Comparison of ENCODE assay signal across 14 mouse cellular contexts in genomic region chrX:166172661-166173060, GRCm38 (mm10). TPM values are rescaled to one million over a fixed set of nuclear protein-coding genes. Genes with fewer than 3 reads are reported as not detected.
DNase-seq lines count a peak whose midpoint lies in the region; ATAC-seq and TF ChIP-seq lines count a peak whose summit lies in the region.
"Had no signal": no experiment of that assay in that cellular context is flagged by ENCODE, and none has a peak within 500 bp of the region (broad histone marks: within the 10 kb centered on the region; RNA-seq: fewer than 3 reads in every experiment).

No protein-coding gene starts in this region.

- no peaks in the 10 kb centered on the region for H3K36me3 ChIP-seq in neural tube, embryonic 13.5 days
- H3K36me3 ChIP-seq in neural tube, embryonic 15.5 days, result no peaks in the 10 kb centered on the region
- H3K36me3 ChIP-seq: embryonic facial prominence, embryonic 15.5 days; heart, embryonic 10.5 days; intestine, embryonic 15.5 days; limb, embryonic 15.5 days; midbrain, embryonic 15.5 days had no signal

- 56% methylated on average over 3 of the region's 3 CpGs for WGBS in neural tube, embryonic 13.5 days
- 58% methylated on average over 3 of the region's 3 CpGs for WGBS in neural tube, embryonic 15.5 days

- H3K9me3 ChIP-seq in neural tube, embryonic 13.5 days, result no peaks in the 10 kb centered on the region
- H3K9me3 ChIP-seq in neural tube, embryonic 15.5 days (replicated peaks), result no peaks in the 10 kb centered on the region
- H3K9me3 ChIP-seq: embryonic facial prominence, embryonic 15.5 days; heart, embryonic 10.5 days; intestine, embryonic 15.5 days; limb, embryonic 15.5 days; midbrain, embryonic 15.5 days had no signal

- no peak for TF ChIP-seq CTCF in layer of hippocampus, adult 2 months (conservative IDR thresholded peaks at IDR 0.05)
- no peak for TF ChIP-seq CTCF in cortical plate, adult 2 months (IDR thresholded peaks at IDR 0.05; ENCODE audit: extremely low read depth, insufficient read depth, low read length)

- no peak for ATAC-seq in neural tube, embryonic 13.5 days (ENCODE audit: low read depth)
- ATAC-seq in neural tube, embryonic 15.5 days (ENCODE audit: low FRiP score), result no peak
- ATAC-seq: activated CD4-positive, CD25-positive, alpha-beta regulatory T cell, adult 4 months; intestine, embryonic 15.5 days; midbrain, embryonic 15.5 days had no signal

- peak overlapping the region; percentile 55 for H3K4me2 ChIP-seq in neural tube, embryonic 13.5 days
- 0 out of 2 replicates have a peak overlapping the region, but pooled peaks have one; percentile 54 for H3K4me2 ChIP-seq in neural tube, embryonic 15.5 days
- H3K4me2 ChIP-seq: embryonic facial prominence, embryonic 15.5 days; intestine, embryonic 15.5 days; limb, embryonic 15.5 days; midbrain, embryonic 15.5 days had no signal

- peaks cover 23% of the 10 kb centered on the region for H3K4me1 ChIP-seq in neural tube, embryonic 13.5 days (replicated peaks)
- H3K4me1 ChIP-seq in cortical plate, adult 2 months (ENCODE audit: control insufficient read depth, insufficient read depth, low read length), result peaks cover 3% of the 10 kb centered on the region; the same call in 1 of the 2 replicates
- H3K4me1 ChIP-seq in neural tube, embryonic 15.5 days, result peaks cover 3% of the 10 kb centered on the region; the same call in 1 of the 2 replicates
- H3K4me1 ChIP-seq: embryonic facial prominence, embryonic 15.5 days; heart, embryonic 10.5 days; intestine, embryonic 15.5 days; limb, embryonic 15.5 days had no signal

- no peak for DNase-seq in layer of hippocampus, adult 2 months (ENCODE audit: low spot score in 2 of 2)
- no peak for DNase-seq in layer of hippocampus, adult 9-11 months
- no peak for DNase-seq in neural tube, embryonic 10.5 days (ENCODE audit: extremely low spot score, low spot score)
- no peak for DNase-seq in heart, postnatal 10 days
- DNase-seq in gastrocnemius, postnatal 14 days, result no peak

- H3K4me3 ChIP-seq in layer of hippocampus, adult 2 months, result no peak overlapping the region
- no peak overlapping the region for H3K4me3 ChIP-seq in neural tube, embryonic 13.5 days
- H3K4me3 ChIP-seq in cortical plate, adult 2 months (ENCODE audit: insufficient read depth, low read length), result no peak overlapping the region
- H3K4me3 ChIP-seq in neural tube, embryonic 15.5 days (replicated peaks), result no peak overlapping the region
- H3K4me3 ChIP-seq: embryonic facial prominence, embryonic 15.5 days; heart, embryonic 10.5 days; intestine, embryonic 15.5 days; limb, embryonic 15.5 days; midbrain, embryonic 15.5 days had no signal

- H3K27ac ChIP-seq in layer of hippocampus, adult 2 months, result peak overlapping the region; percentile 91
- peak overlapping the region; percentile 49 for H3K27ac ChIP-seq in neural tube, embryonic 13.5 days (replicated peaks)
- peak overlapping the region; percentile 10 for H3K27ac ChIP-seq in cortical plate, adult 2 months (ENCODE audit: insufficient read depth, low read length)
- H3K27ac ChIP-seq in neural tube, embryonic 15.5 days (replicated peaks), result no peak overlapping the region
- H3K27ac ChIP-seq: embryonic facial prominence, embryonic 15.5 days; heart, embryonic 10.5 days; intestine, embryonic 15.5 days; limb, embryonic 15.5 days; midbrain, embryonic 15.5 days had no signal

- no peak overlapping the region for H3K9ac ChIP-seq in neural tube, embryonic 13.5 days
- no peak overlapping the region for H3K9ac ChIP-seq in neural tube, embryonic 15.5 days (replicated peaks)
- H3K9ac ChIP-seq: embryonic facial prominence, embryonic 15.5 days; intestine, embryonic 15.5 days; limb, embryonic 15.5 days; midbrain, embryonic 15.5 days had no signal

- no peaks in the 10 kb centered on the region for H3K27me3 ChIP-seq in neural tube, embryonic 13.5 days
- no peaks in the 10 kb centered on the region for H3K27me3 ChIP-seq in neural tube, embryonic 15.5 days (replicated peaks)
- H3K27me3 ChIP-seq: intestine, embryonic 15.5 days; midbrain, embryonic 15.5 days had no signal

- intact Hi-C loops in heart, postnatal 10 days (cut with DNase I), result loop anchor here (5.0 to 10.0 kb wide), 2 partner anchors 242 to 340 kb away; no protein-coding TSS in a partner anchor
- intact Hi-C loops in gastrocnemius, postnatal 14 days (cut with DNase I; ENCODE audit: low total_unique reads), result no loop called here

- no peak for TF ChIP-seq POLR2A in cortical plate, adult 2 months (IDR thresholded peaks at IDR 0.05; ENCODE audit: extremely low read depth, insufficient read depth, low read length)

RNA-seq across cellular contexts. Expression of gene Gemin8, which starts 2.4 kb away (rescaled TPM):
- total RNA-seq in layer of hippocampus, adult 2 months (2021), result 10 to 100 TPM; 14.2 to 14.7 TPM
- polyA plus RNA-seq in neural tube, embryonic 13.5 days (2015; fragmentation: Nextera tagmentation; extraction: Ambion mirVana), result 8.1 and 10.8 TPM in 2 replicates
- polyA plus RNA-seq in cortical plate, adult 2 months (2012; rRNA removed), result 16.5 and 17.8 TPM in 2 replicates
- polyA plus RNA-seq in neural tube, embryonic 15.5 days (2015; fragmentation: Nextera tagmentation; extraction: Ambion mirVana), result 6.2 and 10.0 TPM in 2 replicates
- total RNA-seq in heart, postnatal 10 days (2021), result 1 to 10 TPM; 3.8 to 4.6 TPM
- 1 to 10 TPM; 1.3 to 1.5 TPM for total RNA-seq in gastrocnemius, postnatal 14 days (2021)
